Mouse (Mus musculus) G1E (cell line): ENCODE data around the gene Chchd10.

Source experiments
- CTCF ChIP-seq: IDR thresholded peaks from 2 replicates; pipeline ENCODE4 v1.5.1; 2012; ENCODE audit warnings: low read depth, low read length, inconsistent platforms, mixed read lengths
- GATA1 ChIP-seq: IDR thresholded peaks from 2 replicates; pipeline ENCODE4 v1.6.1; 2012; ENCODE audit warnings: borderline replicate concordance, low read length, inconsistent platforms, mixed read lengths
- GATA2 ChIP-seq: IDR thresholded peaks from 2 replicates; pipeline ENCODE4 v1.6.1; 2012; ENCODE audit warnings: low read depth, low read length, inconsistent platforms, borderline replicate concordance
- POLR2AphosphoS5 ChIP-seq: IDR thresholded peaks from 2 replicates; pipeline ENCODE4 v1.6.1; 2012; ENCODE audit warnings: low read depth, low read length, inconsistent platforms; ENCODE audit not compliant: insufficient replicate concordance
- TAL1 ChIP-seq: conservative IDR thresholded peaks from 2 replicates; pipeline ENCODE4 v1.6.1; 2012; ENCODE audit warnings: low read depth, low read length, inconsistent platforms, mixed read lengths

DNA sequence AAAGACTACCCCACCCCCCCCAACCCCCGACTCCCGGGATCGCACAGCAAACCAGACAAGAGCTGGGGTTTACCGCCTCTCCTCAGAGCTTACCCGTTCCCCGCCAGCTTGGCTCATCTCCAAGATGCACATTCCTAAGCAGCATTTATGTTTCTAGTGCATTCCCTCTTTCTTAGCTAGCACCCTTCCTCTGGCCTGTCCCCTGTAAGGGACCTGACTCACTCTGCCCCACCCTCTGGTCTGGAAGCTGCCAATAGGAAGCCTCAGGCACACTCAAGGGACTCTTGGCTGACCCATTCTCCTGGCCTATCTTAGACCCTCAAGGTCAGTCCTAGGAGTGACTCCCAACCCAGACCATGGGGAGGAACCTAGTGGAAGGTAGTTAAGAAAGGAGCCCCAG lies 2.6 kb upstream of the Chchd10 start:
- no peak for TF ChIP-seq CTCF
- no peak for TF ChIP-seq GATA1
- no peak for TF ChIP-seq TAL1
- no peak for TF ChIP-seq POLR2AphosphoS5
- TF ChIP-seq GATA2 = no peak
